Mouse (Mus musculus): Measurements from ENCODE around the gene 1700021F07Rik.

DNA sequence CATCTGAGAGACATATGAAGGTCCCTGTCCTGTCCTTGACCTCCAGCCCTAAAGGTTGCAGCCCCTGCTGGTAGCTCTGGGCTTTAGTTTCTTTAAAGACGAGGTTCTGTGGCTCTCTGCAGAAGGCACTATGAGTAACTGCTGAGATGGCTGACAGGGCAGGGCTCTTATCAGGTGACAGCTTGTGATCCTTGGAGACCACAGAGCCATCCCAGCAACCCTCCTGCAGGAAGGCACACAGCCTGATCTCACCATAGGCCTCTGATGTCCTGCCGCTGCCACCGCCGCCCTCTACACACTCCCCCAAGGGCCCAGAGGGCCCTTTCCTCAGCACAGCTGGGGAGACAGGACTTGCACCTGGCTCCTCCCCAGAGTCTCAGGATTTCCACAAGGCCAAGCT, 19.4 kb downstream of the 1700021F07Rik start:
- no peak for TF ChIP-seq CTCF (IDR thresholded peaks at IDR 0.05)
- TF ChIP-seq POLR2A (IDR thresholded peaks at IDR 0.05; ENCODE audit: insufficient read depth, low read depth, low read length): no peak
